Mouse (Mus musculus) small intestine, adult 2 months (tissue): ENCODE measurements around the gene Ttc28.

Experiments
- CTCF ChIP-seq: fragments of 200-500 bp; IDR thresholded peaks from 2 replicates; pipeline ENCODE4 v1.5.1; 2012; ENCODE audit warnings: low read depth, mild to moderate bottlenecking, control low read depth, inconsistent platforms, low read length, moderate library complexity, mixed read lengths; ENCODE audit not compliant: insufficient replicate concordance, insufficient read length; ENCODE audit errors: extremely low read depth
- POLR2A ChIP-seq: fragments of 200-500 bp; IDR thresholded peaks from 2 replicates; pipeline ENCODE4 v1.6.1; 2012; ENCODE audit warnings: low read depth, mild to moderate bottlenecking, control low read depth, inconsistent platforms, low read length, moderate library complexity

DNA sequence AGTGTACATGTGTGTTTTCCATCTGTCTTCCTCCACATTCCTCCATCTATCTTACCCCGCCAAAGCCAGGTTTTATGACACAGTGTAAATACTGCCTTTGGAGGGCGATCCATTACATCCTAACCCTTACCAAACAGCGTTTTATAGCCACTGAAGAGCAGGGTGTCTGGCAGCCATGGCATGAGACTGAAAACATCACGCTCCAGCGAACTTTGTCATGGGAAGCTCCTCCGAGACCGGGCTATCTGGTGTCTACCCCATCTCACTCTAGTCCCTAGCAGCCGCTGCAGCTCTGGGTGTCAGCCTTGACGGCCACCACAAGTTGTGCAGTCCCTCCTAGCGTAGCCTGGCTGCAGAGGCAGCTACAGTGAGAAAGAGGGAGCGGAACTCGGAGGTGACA lies 295.8 kb downstream of the Ttc28 start:
- TF ChIP-seq CTCF (no peak), POLR2A (no peak)
